Mouse (Mus musculus): Measurements from ENCODE around the gene Trp63.
"Not testable (repeated sequence)": the region's sequence is repeated elsewhere in the genome, so short reads cannot be mapped to it uniquely, and the experiment has no call there.

Trp63 gene

GRCm38 (mm10) chr16:25683531-25684248, at the start of gene Trp63:
Gene Trp63, plus strand, starts transcription at chr16:25683763.
- DNase-seq, result no peak

GRCm38 (mm10) chr16:25644716-25645115, 38.8 kb upstream of the Trp63 start:
- DNase-seq, result not testable (repeated sequence)

GRCm38 (mm10) chr16:25660510-25661235, 22.9 kb upstream of the Trp63 start:
- DNase-seq, result no peak

GRCm38 (mm10) chr16:25663116-25663515, 20.4 kb upstream of the Trp63 start:
- DNase-seq, result no peak

GRCm38 (mm10) chr16:25673861-25674440, 9.6 kb upstream of the Trp63 start:
- DNase-seq, result no peak

- no peak for DNase-seq
These were observed 3.2 kb upstream of the Trp63 start for GRCm38 (mm10) chr16:25680369-25680768.

- no peak for DNase-seq
These were observed 1.0 kb upstream of the Trp63 start for GRCm38 (mm10) chr16:25682533-25682932.

- no peak for DNase-seq
These were observed 1.0 kb downstream of the Trp63 start for GRCm38 (mm10) chr16:25684572-25684971.

- DNase-seq, result no peak
These were observed 7.0 kb downstream of the Trp63 start for GRCm38 (mm10) chr16:25690612-25691011.

- no peak for DNase-seq
These were observed 17.7 kb downstream of the Trp63 start for GRCm38 (mm10) chr16:25701252-25701651.

- DNase-seq, result no peak
These were observed 22.7 kb downstream of the Trp63 start for GRCm38 (mm10) chr16:25706260-25706659.

- DNase-seq, result no peak
These were observed 32.2 kb downstream of the Trp63 start for GRCm38 (mm10) chr16:25715790-25716189.

- no peak for DNase-seq
These were observed 39.6 kb downstream of the Trp63 start for GRCm38 (mm10) chr16:25723131-25723530.

- DNase-seq, result no peak
These were observed 43.4 kb downstream of the Trp63 start for GRCm38 (mm10) chr16:25727001-25727400.

- no peak for DNase-seq
These were observed 44.5 kb downstream of the Trp63 start for GRCm38 (mm10) chr16:25727957-25728506.

- no peak for DNase-seq
These were observed 53.3 kb downstream of the Trp63 start for GRCm38 (mm10) chr16:25736912-25737311.

- DNase-seq, result no peak
These were observed 54.1 kb downstream of the Trp63 start for GRCm38 (mm10) chr16:25737623-25738050.

GRCm38 (mm10) chr16:25746807-25747206, 63.2 kb downstream of the Trp63 start:
- DNase-seq, result no peak

- no peak for DNase-seq
These were observed 68.3 kb downstream of the Trp63 start for GRCm38 (mm10) chr16:25751866-25752265.

- no peak for DNase-seq
These were observed 74.5 kb downstream of the Trp63 start for GRCm38 (mm10) chr16:25758108-25758507.

GRCm38 (mm10) chr16:25765549-25765948, 82.0 kb downstream of the Trp63 start:
- DNase-seq, result no peak

- DNase-seq, result no peak
These were observed 91.0 kb downstream of the Trp63 start for GRCm38 (mm10) chr16:25774611-25775010.

- no peak for DNase-seq
These were observed 93.9 kb downstream of the Trp63 start for GRCm38 (mm10) chr16:25777501-25777900.

- DNase-seq, result no peak
These were observed 96.4 kb downstream of the Trp63 start for GRCm38 (mm10) chr16:25779964-25780363.

Measured in B cell, adult 2 months (primary cell).